Mouse (Mus musculus) stomach, postnatal 0 days (tissue): Measurements from ENCODE around the gene Osbp. TPM values are rescaled to one million over a fixed set of nuclear protein-coding genes. Genes with fewer than 3 reads are reported as not detected.
"Not testable (repeated sequence)": the region's sequence is repeated elsewhere in the genome, so short reads cannot be mapped to it uniquely, and the experiment has no call there.

Experiments
- ATAC-seq: fragments of 200-750 bp; cut with Nextera tagmentation; 2 replicates; pipeline ENCODE4 v1.8.0; 2017; ENCODE audit not compliant: low FRiP score, low TSS enrichment
- DNase-seq: peaks from one replicate; pipeline ENCODE4 v3.0.0-alpha.2; 2016; ENCODE audit warnings: low spot score
- H3K27ac ChIP-seq: fragments of 300-500 bp; sonication (generic); replicated peaks from 2 replicates; pipeline ENCODE4 v1.5.1; 2014; ENCODE audit warnings: mild to moderate bottlenecking, control low read depth
- H3K27me3 ChIP-seq: fragments of 300-500 bp; sonication (generic); 2 replicates; pipeline ENCODE4 v1.6.1; 2014; ENCODE audit warnings: low read length; ENCODE audit not compliant: control insufficient read depth, insufficient read depth
- H3K36me3 ChIP-seq: fragments of 300-500 bp; sonication (generic); 2 replicates; pipeline ENCODE4 v1.6.1; 2014; ENCODE audit warnings: low read length, mixed read lengths; ENCODE audit not compliant: control insufficient read depth, insufficient read depth
- H3K4me1 ChIP-seq: fragments of 300-500 bp; sonication (generic); replicated peaks from 2 replicates; pipeline ENCODE4 v1.6.1; 2014; ENCODE audit warnings: antibody characterized with exemption; ENCODE audit not compliant: control insufficient read depth, insufficient read depth
- H3K4me2 ChIP-seq: fragments of 300-500 bp; sonication (generic); replicated peaks from 2 replicates; pipeline ENCODE4 v1.6.1; 2014; ENCODE audit warnings: low read depth, mild to moderate bottlenecking, control low read depth, moderate library complexity
- H3K4me3 ChIP-seq: fragments of 300-500 bp; sonication (generic); 2 replicates; pipeline ENCODE4 v1.5.1; 2014; ENCODE audit warnings: low read depth, low read length, control low read depth
- H3K9ac ChIP-seq: fragments of 300-500 bp; sonication (generic); 2 replicates; pipeline ENCODE4 v1.6.1; 2014; ENCODE audit warnings: mild to moderate bottlenecking, low read length, control low read depth, mixed read lengths
- H3K9me3 ChIP-seq: fragments of 300-500 bp; sonication (generic); 2 replicates; pipeline ENCODE4 v1.6.1; 2016; ENCODE audit warnings: low read length; ENCODE audit not compliant: control insufficient read depth
- CTCF ChIP-seq: IDR thresholded peaks from 2 replicates; pipeline ENCODE4 v1.5.1; 2016; ENCODE audit warnings: antibody characterized with exemption, low read depth, mild to moderate bottlenecking, moderate library complexity
- EP300 ChIP-seq: optimal IDR thresholded peaks from 2 replicates; pipeline ENCODE3; 2016; ENCODE audit warnings: antibody characterized with exemption
- WGBS: fragments of 180-500 bp; shearing (Covaris S2); extraction: QIAGEN DNeasy Blood & Tissue Kit; methylation state at CpG from one replicate; pipeline ENCODE4 v1.1.7; 2014; 5-methylcytosine and 5-hydroxymethylcytosine counted together
- polyA plus RNA-seq: library from polyadenylated mRNA; unstranded; fragments of >200 nt; fragmentation: Nextera tagmentation; extraction: Ambion mirVana; gene quantifications from 2 replicates; pipeline ENCODE4 v1.2.1, GENCODE M21; 2015

Gene Osbp
- polyA plus RNA-seq: 4.3 and 4.5 TPM in 2 replicates

DNA sequence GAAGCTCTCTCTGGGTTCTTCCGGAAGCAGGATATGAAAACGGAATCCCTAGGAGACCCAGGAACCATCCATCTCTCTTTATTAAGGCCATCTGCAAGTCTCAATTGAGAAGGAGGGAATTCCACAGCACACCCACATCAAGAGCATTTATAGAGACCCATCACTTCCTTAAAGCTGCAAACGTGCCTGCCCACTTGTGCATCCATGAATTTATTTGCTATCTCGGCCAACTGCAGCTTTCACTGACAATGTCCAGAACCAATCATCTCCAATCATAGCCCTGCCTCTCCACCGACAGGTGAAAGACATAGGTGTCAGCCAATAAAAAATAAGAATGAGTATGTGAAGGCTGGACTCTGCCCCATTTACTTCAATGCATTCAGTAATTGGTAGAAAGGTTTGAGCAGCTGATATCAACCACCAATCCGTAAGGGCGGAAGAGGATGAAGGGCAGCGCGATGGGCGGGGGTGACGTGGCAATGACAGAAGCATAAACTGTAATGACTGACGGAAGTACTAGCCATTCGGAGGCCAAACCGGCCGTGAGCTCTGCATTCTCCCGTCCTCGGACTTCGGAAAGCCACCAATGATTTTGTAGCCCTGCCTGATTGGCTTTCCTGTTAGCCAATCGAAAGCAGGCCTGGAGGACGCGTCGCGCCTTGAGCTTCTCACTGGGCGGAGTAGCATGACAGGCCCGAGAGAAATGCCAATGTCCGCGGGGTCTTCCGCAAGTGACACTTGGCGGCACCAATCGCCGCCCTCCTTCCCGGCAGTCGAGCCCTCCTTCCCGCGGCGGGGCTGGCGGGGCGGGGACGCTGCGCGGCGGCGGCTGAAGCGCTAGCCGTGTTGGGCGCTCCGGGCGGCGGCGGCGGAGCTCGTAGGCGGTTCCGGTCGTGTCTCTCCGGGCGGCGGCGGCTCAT is at the start of gene Osbp:
Gene Osbp, plus strand, starts transcription at position 919 of the 920 bp plus-strand sequence.
- Histone ChIP-seq H3K27ac (peak within 1 kb of the TSS; percentile 93), H3K4me3 (peak within 1 kb of the TSS; percentile 75), H3K27me3 (no peaks in the 10 kb centered on the region), H3K4me1 (0 out of 2 replicates have a peak, but pooled peaks cover 2% of the 10 kb centered on the region), H3K9ac (peak within 1 kb of the TSS; percentile 96), H3K36me3 (0 out of 2 replicates have a peak, but pooled peaks cover 3% of the 10 kb centered on the region), H3K9me3 (no peaks in the 10 kb centered on the region), H3K4me2 (peak within 1 kb of the TSS; percentile 85)
- TF ChIP-seq CTCF (no peak), EP300 (peak; percentile 30)
- DNase-seq (peak; percentile 98), ATAC-seq (peak; percentile 98)
- under 1% methylated on average over 46 of the region's 59 CpGs for WGBS

DNA sequence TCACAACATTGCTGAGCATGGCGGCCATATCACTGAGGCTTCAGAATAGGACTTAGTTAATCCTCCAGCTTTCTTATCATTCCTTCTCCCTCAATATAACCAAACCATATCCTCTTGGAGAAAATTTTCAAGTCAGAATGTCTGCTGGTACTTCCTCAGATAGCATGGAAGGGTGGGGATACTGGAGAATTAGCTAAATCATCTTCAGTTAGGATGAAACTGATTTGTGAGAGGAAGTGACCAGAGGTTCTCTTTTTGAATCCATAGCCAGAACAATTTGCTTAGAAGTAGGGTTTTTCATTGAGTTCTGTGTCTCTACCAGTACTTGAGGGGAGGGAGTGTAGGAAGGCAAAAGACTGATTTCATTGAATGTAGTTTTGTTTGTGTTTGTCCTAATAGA is 43.7 kb upstream of the Osbp start:
- 100% methylated on average over 1 of the region's 1 CpGs for WGBS
- H3K27me3 ChIP-seq: no peaks in the 10 kb centered on the region
- H3K27ac ChIP-seq: no peak overlapping the region
- no peak for TF ChIP-seq EP300
- TF ChIP-seq CTCF: no peak
- H3K4me2 ChIP-seq: no peak overlapping the region
- peaks cover 24% of the 10 kb centered on the region for H3K36me3 ChIP-seq
- ATAC-seq: no peak
- DNase-seq: no peak
- H3K9ac ChIP-seq: no peak overlapping the region
- H3K4me1 ChIP-seq: no peaks in the 10 kb centered on the region
- H3K9me3 ChIP-seq: no peaks in the 10 kb centered on the region
- H3K4me3 ChIP-seq: no peak overlapping the region

DNA sequence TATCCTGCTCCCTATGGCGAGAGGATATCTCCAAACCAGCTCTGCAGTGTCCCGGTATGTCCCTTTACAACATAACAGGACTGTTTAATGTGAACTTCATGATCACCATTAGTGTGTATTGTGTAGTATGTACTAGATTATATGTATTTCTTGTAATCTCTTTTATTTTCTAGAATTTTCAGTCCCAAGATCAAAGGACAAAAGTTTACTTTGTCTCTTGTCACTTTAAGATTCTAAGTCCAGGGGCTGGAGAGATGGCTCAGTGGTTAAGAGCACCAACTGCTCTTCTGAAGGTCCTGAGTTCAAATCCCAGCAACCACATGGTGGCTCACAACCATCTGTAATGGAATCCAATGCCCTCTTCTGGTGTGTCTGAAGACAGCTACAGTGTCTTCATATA is 43.2 kb upstream of the Osbp start:
- ATAC-seq, H3K9me3 ChIP-seq, H3K4me1 ChIP-seq, H3K27ac ChIP-seq, H3K27me3 ChIP-seq, H3K4me2 ChIP-seq, DNase-seq, H3K9ac ChIP-seq, H3K4me3 ChIP-seq: not testable (repeated sequence)
- WGBS: 100% methylated on average over 2 of the region's 2 CpGs
- H3K36me3 ChIP-seq: peaks cover 24% of the 10 kb centered on the region

DNA sequence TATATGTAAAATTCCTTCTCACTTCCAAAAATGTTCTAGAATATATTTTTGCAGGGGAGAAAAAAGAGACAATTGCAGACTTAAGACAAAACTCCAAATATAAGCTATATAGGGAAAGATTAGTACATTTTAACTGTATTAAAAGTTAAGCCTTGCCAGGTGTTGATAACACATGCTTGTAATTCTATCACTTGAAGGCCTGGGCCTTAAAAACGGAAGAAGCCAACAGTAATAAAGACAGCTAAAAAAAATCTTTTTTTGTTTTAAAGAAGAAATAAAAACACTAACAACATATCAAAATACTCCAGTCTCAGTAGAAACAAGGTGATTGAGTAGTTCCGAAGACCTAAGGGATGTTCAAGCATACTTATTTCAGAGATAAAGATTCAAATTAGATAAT is 39.4 kb upstream of the Osbp start:
- H3K4me1 ChIP-seq: no peaks in the 10 kb centered on the region
- peaks cover 35% of the 10 kb centered on the region for H3K36me3 ChIP-seq
- no peak for TF ChIP-seq EP300
- no peak for TF ChIP-seq CTCF
- DNase-seq (no peak), ATAC-seq (no peak)
- H3K4me2 ChIP-seq: no peak overlapping the region
- H3K4me3 ChIP-seq: no peak overlapping the region
- 89% methylated on average over 2 of the region's 2 CpGs for WGBS
- no peak overlapping the region for H3K9ac ChIP-seq
- no peaks in the 10 kb centered on the region for H3K9me3 ChIP-seq
- no peak overlapping the region for H3K27ac ChIP-seq
- H3K27me3 ChIP-seq: no peaks in the 10 kb centered on the region

DNA sequence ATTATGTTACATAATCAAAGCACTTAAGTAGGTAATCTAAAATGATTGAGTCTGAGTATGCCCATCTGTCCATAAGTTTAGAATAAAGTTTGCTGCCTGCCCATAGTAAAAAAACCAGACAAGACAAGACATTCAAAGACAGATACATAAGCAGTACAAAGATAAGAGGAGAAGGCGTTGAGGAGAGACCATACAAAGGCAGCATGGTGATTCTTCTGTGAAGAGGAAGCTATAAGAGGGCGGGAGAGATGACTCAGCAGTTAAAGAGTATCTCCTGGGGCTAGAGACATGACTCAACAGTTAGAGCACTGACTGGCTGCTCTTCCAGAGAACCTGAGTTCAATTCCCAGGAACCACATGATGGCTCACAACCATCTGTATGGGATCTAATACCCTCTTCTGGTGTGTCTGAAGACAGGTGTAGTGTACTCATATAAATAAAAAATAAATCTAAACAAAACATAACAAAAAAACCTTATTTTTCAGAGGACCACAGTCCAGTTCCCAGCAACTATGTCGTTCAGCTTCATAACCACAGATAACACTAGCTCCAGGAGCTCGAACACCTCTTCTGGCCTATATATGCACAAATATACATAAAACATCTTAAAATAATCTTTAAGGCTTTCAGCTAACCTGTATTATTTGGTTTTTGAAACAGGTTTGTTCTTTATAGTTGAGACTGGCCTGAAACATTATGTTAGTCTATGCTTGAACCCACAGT is 37.6 kb upstream of the Osbp start:
- Histone ChIP-seq H3K4me1 (no peaks in the 10 kb centered on the region), H3K27me3 (no peaks in the 10 kb centered on the region), H3K9ac (no peak overlapping the region), H3K9me3 (no peaks in the 10 kb centered on the region), H3K27ac (no peak overlapping the region), H3K4me3 (no peak overlapping the region), H3K4me2 (no peak overlapping the region), H3K36me3 (peaks cover 34% of the 10 kb centered on the region)
- TF ChIP-seq EP300 (no peak), CTCF (no peak)
- ATAC-seq (no peak), DNase-seq (no peak)
- WGBS: 92% methylated on average over 4 of the region's 4 CpGs

DNA sequence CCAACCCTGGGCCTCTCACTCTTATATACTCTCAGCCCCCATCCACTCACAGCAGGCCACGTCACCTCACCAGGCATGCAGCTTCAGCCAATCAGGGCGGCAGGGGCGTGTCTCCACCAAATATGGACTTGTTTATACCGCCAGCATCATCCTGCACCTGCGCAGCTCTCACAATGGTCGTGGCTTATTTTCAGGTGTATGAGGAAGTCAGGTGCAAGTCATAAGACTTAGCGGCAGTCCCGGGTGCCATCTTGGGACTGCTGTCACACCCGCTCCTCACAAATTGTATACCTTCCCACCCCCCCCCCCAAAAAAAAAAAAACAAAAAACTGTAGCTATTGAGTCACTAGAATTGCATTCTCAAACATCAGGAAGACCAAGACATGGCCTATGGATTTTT is 19.3 kb upstream of the Osbp start:
- H3K4me1 ChIP-seq, H3K9me3 ChIP-seq, H3K9ac ChIP-seq, H3K4me2 ChIP-seq, DNase-seq, H3K27me3 ChIP-seq, ATAC-seq, H3K27ac ChIP-seq, H3K4me3 ChIP-seq: not testable (repeated sequence)
- H3K36me3 ChIP-seq: peaks cover 19% of the 10 kb centered on the region
- WGBS: 91% methylated on average over 8 of the region's 9 CpGs
